Mouse (Mus musculus): Measurements from ENCODE around the gene Tmem247. TPM values are rescaled to one million over a fixed set of nuclear protein-coding genes. Genes with fewer than 3 reads are reported as not detected.

The Tmem247 gene
- polyA plus RNA-seq, 1 experiment from 2014 or later = not detected

DNA sequence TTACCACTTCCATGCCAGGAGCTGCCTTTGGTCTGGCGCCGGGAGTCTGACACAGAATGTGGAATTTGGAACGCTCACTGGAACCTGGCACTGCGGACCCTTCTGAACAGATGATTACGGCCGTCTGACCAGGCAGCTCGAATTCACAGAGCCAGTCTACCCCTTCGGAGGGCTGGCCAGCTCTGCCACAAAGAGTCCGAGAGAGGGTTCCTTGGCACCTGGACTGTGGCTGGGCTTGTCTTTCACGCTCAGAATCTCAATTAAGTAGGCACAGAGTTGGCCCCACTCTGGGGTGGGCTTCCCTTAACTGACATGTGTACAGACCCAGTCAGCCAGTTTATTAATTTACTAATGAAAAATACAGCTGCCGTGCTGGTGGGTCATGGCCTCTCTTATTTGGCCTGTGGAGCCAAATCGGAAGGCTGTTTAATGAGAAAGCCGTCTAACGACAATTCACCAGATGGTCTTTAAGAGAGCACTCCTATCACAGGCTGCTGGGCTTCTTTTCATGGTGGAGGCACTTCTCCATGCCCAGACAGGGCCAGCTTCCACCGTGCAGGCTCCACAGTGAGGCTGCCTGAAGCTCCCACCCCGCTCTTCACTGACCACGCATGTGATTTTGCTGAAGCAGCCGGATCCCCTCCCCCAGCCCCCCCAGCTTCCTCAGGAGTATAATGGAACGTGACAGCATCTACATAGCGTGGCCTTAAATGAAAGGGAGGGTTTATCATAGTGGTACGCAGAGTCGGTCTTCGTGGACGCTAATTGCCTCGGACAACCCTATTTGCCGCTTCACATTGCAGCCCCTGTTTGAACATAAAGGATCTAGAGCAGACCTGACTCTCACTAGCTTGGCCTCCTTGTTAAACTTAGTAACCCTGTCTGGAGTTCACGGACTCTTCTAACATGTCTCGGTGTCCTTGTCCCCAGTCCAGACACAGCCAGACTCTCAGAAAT lies 31.0 kb downstream of the Tmem247 start, which contains the start of gene Atp6v1e2:
TSS of gene Atp6v1e2 (minus strand) at position 58 of the 957 bp plus-strand sequence.
- no peak within 1 kb of the TSS for H3K4me2 ChIP-seq (replicated peaks; ENCODE audit: low read depth)
- no peaks in the 10 kb centered on the region for H3K36me3 ChIP-seq (ENCODE audit: control insufficient read depth, insufficient read depth, low read length)
- DNase-seq (ENCODE audit: low spot score) = no peak
- no peaks in the 10 kb centered on the region for H3K27me3 ChIP-seq (ENCODE audit: control insufficient read depth, insufficient read depth, low read length)
- ATAC-seq (ENCODE audit: low FRiP score, low TSS enrichment) = no peak
- H3K27ac ChIP-seq (replicated peaks) = no peak within 1 kb of the TSS
- WGBS = 79% methylated on average over 28 of the region's 28 CpGs
- H3K9me3 ChIP-seq (ENCODE audit: control insufficient read depth, low read length) = no peaks in the 10 kb centered on the region
- no peaks in the 10 kb centered on the region for H3K4me1 ChIP-seq (replicated peaks; ENCODE audit: control insufficient read depth, insufficient read depth)
- TF ChIP-seq CTCF (IDR thresholded peaks at IDR 0.05; ENCODE audit: low read depth) (no peak), EP300 (optimal IDR thresholded peaks at IDR 0.05) (no peak)
- no peak within 1 kb of the TSS for H3K9ac ChIP-seq (ENCODE audit: low read length)
- H3K4me3 ChIP-seq (ENCODE audit: low read depth, low read length) = no peak within 1 kb of the TSS

DNA sequence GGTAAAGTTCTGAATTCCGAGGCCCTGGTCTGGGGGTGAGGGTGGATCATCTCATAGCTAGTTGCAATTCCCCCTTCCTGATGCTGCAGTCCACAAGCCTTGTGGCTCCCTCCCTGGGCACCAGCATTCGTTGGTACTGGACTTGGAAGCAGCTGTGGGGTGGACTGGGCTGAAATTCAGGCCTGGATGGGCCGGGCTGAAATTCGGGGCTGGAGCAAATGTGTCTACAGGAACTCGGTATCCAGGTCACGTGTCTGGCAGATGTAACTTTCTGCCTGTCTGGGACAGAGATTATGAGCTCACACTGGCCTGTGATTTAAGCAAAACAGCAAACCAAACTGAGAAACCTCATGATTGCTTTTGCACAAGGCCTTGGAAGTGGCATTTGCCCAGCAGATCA lies 31.7 kb downstream of the Tmem247 start:
- H3K27me3 ChIP-seq (ENCODE audit: control insufficient read depth, insufficient read depth, low read length) = no peaks in the 10 kb centered on the region
- no peak overlapping the region for H3K27ac ChIP-seq (replicated peaks)
- H3K36me3 ChIP-seq (ENCODE audit: control insufficient read depth, insufficient read depth, low read length) = no peaks in the 10 kb centered on the region
- no peak overlapping the region for H3K4me3 ChIP-seq (ENCODE audit: low read depth, low read length)
- 56% methylated on average over 6 of the region's 6 CpGs for WGBS
- TF ChIP-seq EP300 (optimal IDR thresholded peaks at IDR 0.05) = no peak
- no peak overlapping the region for H3K4me2 ChIP-seq (replicated peaks; ENCODE audit: low read depth)
- ATAC-seq (ENCODE audit: low FRiP score, low TSS enrichment) (no peak), DNase-seq (ENCODE audit: low spot score) (no peak)
- no peak overlapping the region for H3K9ac ChIP-seq (ENCODE audit: low read length)
- H3K9me3 ChIP-seq (ENCODE audit: control insufficient read depth, low read length) = no peaks in the 10 kb centered on the region
- H3K4me1 ChIP-seq (replicated peaks; ENCODE audit: control insufficient read depth, insufficient read depth) = no peaks in the 10 kb centered on the region

GRCm38 (mm10) chr17:86957239-86957638 lies 40.1 kb downstream of the Tmem247 start:
- Histone ChIP-seq H3K27ac (replicated peaks) (no peak overlapping the region), H3K4me3 (ENCODE audit: low read depth, low read length) (no peak overlapping the region), H3K4me2 (replicated peaks; ENCODE audit: low read depth) (no peak overlapping the region), H3K27me3 (ENCODE audit: control insufficient read depth, insufficient read depth, low read length) (no peaks in the 10 kb centered on the region), H3K4me1 (replicated peaks; ENCODE audit: control insufficient read depth, insufficient read depth) (no peaks in the 10 kb centered on the region; the same call in 1 of the 2 replicates), H3K9me3 (ENCODE audit: control insufficient read depth, low read length) (no peaks in the 10 kb centered on the region), H3K36me3 (ENCODE audit: control insufficient read depth, insufficient read depth, low read length) (no peaks in the 10 kb centered on the region), H3K9ac (ENCODE audit: low read length) (no peak overlapping the region)
- TF ChIP-seq EP300 (optimal IDR thresholded peaks at IDR 0.05) = no peak
- TF ChIP-seq CTCF (IDR thresholded peaks at IDR 0.05; ENCODE audit: low read depth) = no peak
- no peak for ATAC-seq (ENCODE audit: low FRiP score, low TSS enrichment)
- WGBS = 78% methylated on average over 5 of the region's 5 CpGs
- DNase-seq (ENCODE audit: low spot score) = no peak

- Histone ChIP-seq H3K9me3 (ENCODE audit: control insufficient read depth, low read length) (no peaks in the 10 kb centered on the region), H3K9ac (ENCODE audit: low read length) (no peak overlapping the region), H3K36me3 (ENCODE audit: control insufficient read depth, insufficient read depth, low read length) (no peaks in the 10 kb centered on the region), H3K27me3 (ENCODE audit: control insufficient read depth, insufficient read depth, low read length) (no peaks in the 10 kb centered on the region), H3K4me2 (replicated peaks; ENCODE audit: low read depth) (no peak overlapping the region), H3K4me1 (replicated peaks; ENCODE audit: control insufficient read depth, insufficient read depth) (no peaks in the 10 kb centered on the region; the same call in 1 of the 2 replicates), H3K27ac (replicated peaks) (no peak overlapping the region), H3K4me3 (ENCODE audit: low read depth, low read length) (no peak overlapping the region)
- 67% methylated on average over 14 of the region's 14 CpGs for WGBS
- ATAC-seq (ENCODE audit: low FRiP score, low TSS enrichment) = no peak
- no peak for DNase-seq (ENCODE audit: low spot score)
- TF ChIP-seq CTCF (IDR thresholded peaks at IDR 0.05; ENCODE audit: low read depth) = no peak
- no peak for TF ChIP-seq EP300 (optimal IDR thresholded peaks at IDR 0.05)
Observed at GRCm38 (mm10) chr17:86957968-86958367, 40.8 kb downstream of the Tmem247 start.

GRCm38 (mm10) chr17:86961301-86961841 lies 44.2 kb downstream of the Tmem247 start:
- 51% methylated on average over 8 of the region's 8 CpGs for WGBS
- DNase-seq (ENCODE audit: low spot score) = no peak
- H3K36me3 ChIP-seq (ENCODE audit: control insufficient read depth, insufficient read depth, low read length) = no peaks in the 10 kb centered on the region
- TF ChIP-seq EP300 (optimal IDR thresholded peaks at IDR 0.05) (no peak), CTCF (IDR thresholded peaks at IDR 0.05; ENCODE audit: low read depth) (no peak)
- H3K9ac ChIP-seq (ENCODE audit: low read length) = no peak overlapping the region
- H3K27ac ChIP-seq (replicated peaks) = no peak overlapping the region
- H3K4me1 ChIP-seq (replicated peaks; ENCODE audit: control insufficient read depth, insufficient read depth) = peaks cover 3% of the 10 kb centered on the region; the same call in 1 of the 2 replicates
- no peak overlapping the region; the same call in 1 of the 2 replicates for H3K4me3 ChIP-seq (ENCODE audit: low read depth, low read length)
- H3K9me3 ChIP-seq (ENCODE audit: control insufficient read depth, low read length) = no peaks in the 10 kb centered on the region
- ATAC-seq (ENCODE audit: low FRiP score, low TSS enrichment) = no peak
- no peaks in the 10 kb centered on the region for H3K27me3 ChIP-seq (ENCODE audit: control insufficient read depth, insufficient read depth, low read length)
- peak overlapping the region; percentile 88; the same call in 1 of the 2 replicates for H3K4me2 ChIP-seq (replicated peaks; ENCODE audit: low read depth)

All from stomach, postnatal 0 days (tissue).